9 mouse cellular contexts compared by ENCODE assay signal in genomic region chr6:70954040-70954439, GRCm38 (mm10). TPM values are rescaled to one million over a fixed set of nuclear protein-coding genes. Genes with fewer than 3 reads are reported as not detected.
DNase-seq lines count a peak whose midpoint lies in the region; ATAC-seq and TF ChIP-seq lines count a peak whose summit lies in the region.
"Had no signal": no experiment of that assay in that cellular context is flagged by ENCODE, and none has a peak within 500 bp of the region (broad histone marks: within the 10 kb centered on the region; RNA-seq: fewer than 3 reads in every experiment).

No protein-coding gene starts in this region.

- peak; percentile 37 to 38 for DNase-seq in heart, postnatal 10 days
- DNase-seq in heart, adult 8-10 months (ENCODE audit: low spot score): no peak
- peak; percentile 49 for DNase-seq in midbrain, postnatal 0 days (ENCODE audit: low spot score)
- DNase-seq in adipocyte (ENCODE audit: low spot score): peak; percentile 11
- no peak for DNase-seq in gastrocnemius, postnatal 14 days

- peaks cover 7% of the 10 kb centered on the region for H3K4me1 ChIP-seq in midbrain, postnatal 0 days (ENCODE audit: insufficient read depth, low read length)
- H3K4me1 ChIP-seq in midbrain, embryonic 15.5 days: peaks cover 13% of the 10 kb centered on the region
- peaks cover 12% of the 10 kb centered on the region for H3K4me1 ChIP-seq in forebrain, embryonic 12.5 days

- intact Hi-C loops in heart, postnatal 10 days (cut with DNase I): loop anchor here (1.0 to 5.0 kb wide), 2 partner anchors 58 to 171 kb away; no protein-coding TSS in a partner anchor
- intact Hi-C loops in gastrocnemius, postnatal 14 days (cut with DNase I; ENCODE audit: low total_unique reads): no loop called here

- ATAC-seq in midbrain, postnatal 0 days (ENCODE audit: low FRiP score): no peak
- ATAC-seq in midbrain, embryonic 15.5 days (replicated peaks): no peak
- peak; percentile 49; the same call in 1 of the 2 replicates for ATAC-seq in megakaryocyte progenitor cell, adult 5-6 weeks (replicated peaks; ENCODE audit: poor library complexity)
- no peak for ATAC-seq in forebrain, embryonic 12.5 days (ENCODE audit: low FRiP score)

- no peaks in the 10 kb centered on the region for H3K9me3 ChIP-seq in midbrain, postnatal 0 days (ENCODE audit: low read length)
- no peaks in the 10 kb centered on the region for H3K9me3 ChIP-seq in midbrain, embryonic 15.5 days
- no peaks in the 10 kb centered on the region for H3K9me3 ChIP-seq in forebrain, embryonic 12.5 days
- H3K9me3 ChIP-seq: lung, embryonic 15.5 days had no signal

- WGBS in midbrain, postnatal 0 days: 12% methylated on average over 6 of the region's 6 CpGs
- 8% methylated on average over 6 of the region's 6 CpGs for WGBS in midbrain, embryonic 15.5 days
- 6% methylated on average over 6 of the region's 6 CpGs for WGBS in forebrain, embryonic 12.5 days

- peaks cover 48% of the 10 kb centered on the region for H3K27me3 ChIP-seq in midbrain, postnatal 0 days (ENCODE audit: insufficient read depth, low read length)
- peaks cover 51% of the 10 kb centered on the region for H3K27me3 ChIP-seq in midbrain, embryonic 15.5 days (replicated peaks)
- H3K27me3 ChIP-seq in forebrain, embryonic 12.5 days: peaks cover 67% of the 10 kb centered on the region

- no peak overlapping the region for H3K9ac ChIP-seq in midbrain, postnatal 0 days (replicated peaks; ENCODE audit: low read length, poor library complexity, severe bottlenecking)
- no peak overlapping the region for H3K9ac ChIP-seq in midbrain, embryonic 15.5 days
- H3K9ac ChIP-seq in forebrain, embryonic 12.5 days: no peak overlapping the region
- H3K9ac ChIP-seq: lung, embryonic 15.5 days had no signal

- H3K36me3 ChIP-seq in midbrain, postnatal 0 days (ENCODE audit: insufficient read depth, low read length): no peaks in the 10 kb centered on the region
- H3K36me3 ChIP-seq in midbrain, embryonic 15.5 days (replicated peaks): no peaks in the 10 kb centered on the region
- H3K36me3 ChIP-seq in forebrain, embryonic 12.5 days (replicated peaks): no peaks in the 10 kb centered on the region
- H3K36me3 ChIP-seq: lung, embryonic 15.5 days had no signal

- H3K4me3 ChIP-seq in midbrain, postnatal 0 days (ENCODE audit: low read depth, low read length): no peak overlapping the region
- H3K4me3 ChIP-seq in midbrain, embryonic 15.5 days: no peak overlapping the region
- H3K4me3 ChIP-seq in forebrain, embryonic 12.5 days (replicated peaks): no peak overlapping the region
- H3K4me3 ChIP-seq: lung, embryonic 15.5 days had no signal

- peak; percentile 66 for TF ChIP-seq CTCF in midbrain, postnatal 0 days (IDR thresholded peaks at IDR 0.05)

- H3K27ac ChIP-seq in midbrain, postnatal 0 days (ENCODE audit: low read depth, low read length): no peak overlapping the region
- no peak overlapping the region for H3K27ac ChIP-seq in midbrain, embryonic 15.5 days
- no peak overlapping the region for H3K27ac ChIP-seq in forebrain, embryonic 12.5 days
- H3K27ac ChIP-seq: lung, embryonic 15.5 days had no signal

- H3K4me2 ChIP-seq in midbrain, postnatal 0 days (ENCODE audit: low read depth, low read length, poor library complexity, severe bottlenecking): no peak overlapping the region
- no peak overlapping the region for H3K4me2 ChIP-seq in midbrain, embryonic 15.5 days
- H3K4me2 ChIP-seq in forebrain, embryonic 12.5 days: no peak overlapping the region
- H3K4me2 ChIP-seq: lung, embryonic 15.5 days had no signal

RNA-seq across cellular contexts. Expression of gene Foxi3, which starts 2.3 kb away (rescaled TPM):
- total RNA-seq in heart, postnatal 10 days (2021): not detected
- total RNA-seq in heart, adult 8-10 months (2022): not detected
- total RNA-seq in midbrain, postnatal 0 days (2014; rRNA removed): not detected in 2 replicates
- not detected in 2 replicates for polyA plus RNA-seq in midbrain, postnatal 0 days (2015; fragmentation: Nextera tagmentation; extraction: Ambion mirVana)
- polyA plus RNA-seq in midbrain, embryonic 15.5 days (2015; fragmentation: Nextera tagmentation; extraction: Ambion mirVana): not detected in 2 replicates
- total RNA-seq in megakaryocyte progenitor cell, adult 5-6 weeks (2015): not detected in 2 replicates
- not detected in 2 replicates for total RNA-seq in megakaryocyte progenitor cell, adult 5-6 weeks (2017)
- polyA plus RNA-seq in forebrain, embryonic 12.5 days (2016; fragmentation: Nextera tagmentation; extraction: Ambion mirVana): 0.20 TPM in 1 of 2 replicates, not detected in the other
- total RNA-seq in gastrocnemius, postnatal 14 days (2021): not detected
- polyA plus RNA-seq: lung, embryonic 15.5 days had no signal

RNA-seq across cellular contexts. Expression of gene Tex37, which starts 35.3 kb away (rescaled TPM):
- total RNA-seq in heart, postnatal 10 days (2021): not detected
- total RNA-seq in heart, adult 8-10 months (2022): not detected
- total RNA-seq in midbrain, postnatal 0 days (2014; rRNA removed): not detected in 2 replicates
- polyA plus RNA-seq in midbrain, postnatal 0 days (2015; fragmentation: Nextera tagmentation; extraction: Ambion mirVana): not detected in 2 replicates
- not detected in 2 replicates for polyA plus RNA-seq in midbrain, embryonic 15.5 days (2015; fragmentation: Nextera tagmentation; extraction: Ambion mirVana)
- total RNA-seq in megakaryocyte progenitor cell, adult 5-6 weeks (2015): not detected in 2 replicates
- total RNA-seq in megakaryocyte progenitor cell, adult 5-6 weeks (2017): not detected in 2 replicates
- polyA plus RNA-seq in forebrain, embryonic 12.5 days (2016; fragmentation: Nextera tagmentation; extraction: Ambion mirVana): not detected in 2 replicates
- total RNA-seq in gastrocnemius, postnatal 14 days (2021): not detected
- polyA plus RNA-seq: lung, embryonic 15.5 days had no signal

Comparison
In these comparisons a context has a peak if more than half of its experiments do, and no peak if none do; other contexts are left out.
1. DNase-seq: peak in heart, postnatal 10 days (2 of 2), midbrain, postnatal 0 days (single experiment) and adipocyte (single experiment); none in heart, adult 8-10 months (single experiment) and gastrocnemius, postnatal 14 days (single experiment).